Mouse (Mus musculus) inflammation-experienced regulatory T-cells (primary cell): ENCODE measurements around the gene Tmpo. TPM values are rescaled to one million over a fixed set of nuclear protein-coding genes. Genes with fewer than 3 reads are reported as not detected.

Experiments
- polyA plus RNA-seq, 2 experiments: library from polyadenylated mRNA; unstranded; fragments of 100-300 nt; shearing (Covaris generic); gene quantifications; one replicate each; pipeline ENCODE4 v1.2.1; 2017

Gene Tmpo
- polyA plus RNA-seq = 100 to 1,000 TPM; 194 to 200 TPM

GRCm38 (mm10) chr10:91180761-91181460 is at the start of gene Tmpo:
Gene Tmpo, minus strand, starts transcription at chr10:91181315.

DNA sequence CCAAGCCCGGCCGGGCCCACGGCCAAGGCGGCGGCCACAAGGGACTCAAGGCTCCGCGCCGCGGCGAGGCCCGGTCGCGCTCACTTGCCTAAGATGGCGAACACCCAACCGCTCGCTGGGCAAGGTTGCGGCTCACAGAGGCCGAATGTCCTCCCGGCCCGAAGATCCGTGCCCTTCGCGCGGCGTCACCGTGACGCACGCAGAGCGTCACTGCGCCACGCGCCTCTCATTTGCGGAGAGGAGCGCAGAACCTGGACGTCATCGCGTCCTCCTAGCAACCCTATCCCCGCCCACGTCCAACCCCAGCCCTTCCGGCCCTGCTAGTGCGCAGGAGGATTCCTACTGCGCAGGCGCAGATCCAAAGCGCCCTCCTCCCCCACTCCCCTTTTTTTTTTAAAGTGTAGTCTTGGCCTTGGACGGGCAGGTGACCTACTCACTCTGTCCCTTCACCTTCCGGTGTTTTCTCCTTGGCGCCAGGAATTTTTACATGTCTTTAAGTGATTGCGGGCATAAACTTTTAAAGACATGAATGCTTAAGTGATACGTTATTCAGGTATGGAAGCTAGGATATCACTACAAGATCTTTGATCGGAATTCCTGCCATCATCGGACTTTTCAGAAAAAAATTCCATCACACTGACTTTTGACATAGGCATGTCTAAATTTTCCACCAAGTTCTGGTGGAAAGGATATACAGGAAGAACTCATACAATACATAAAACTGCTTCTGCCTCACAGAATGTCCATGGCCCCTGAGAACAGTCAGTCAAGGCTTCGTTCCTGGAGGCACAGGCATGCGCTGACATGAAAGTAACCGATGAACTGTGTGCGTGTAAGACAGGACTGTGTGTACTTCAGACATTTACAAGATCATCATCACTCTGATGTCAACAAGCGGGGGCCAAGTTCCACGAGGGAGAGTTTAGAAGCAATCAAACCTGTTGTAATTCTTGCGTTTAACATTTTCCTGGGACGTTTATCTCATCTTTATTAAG is 57.0 kb downstream of the Tmpo start, which contains the start of gene Slc25a3:
Slc25a3 (minus strand) TSS at position 232 of the 995 bp plus-strand sequence.

Other genes starting within 250 kb of the Tmpo start
- gene Apaf1, start 98.5 kb downstream of the Tmpo start, polyA plus RNA-seq = 10 to 100 TPM; 29.8 to 30.8 TPM
- gene Ikbip, start 98.4 kb downstream of the Tmpo start, polyA plus RNA-seq = 10 to 100 TPM; 11.8 to 14.3 TPM
- 100 to 1,000 TPM; 359 to 370 TPM for gene Slc25a3, start 57.3 kb downstream of the Tmpo start, polyA plus RNA-seq